Mouse (Mus musculus): Measurements from ENCODE around the gene 2010005H15Rik. TPM values are rescaled to one million over a fixed set of nuclear protein-coding genes. Genes with fewer than 3 reads are reported as not detected.
"Not testable (repeated sequence)": the region's sequence is repeated elsewhere in the genome, so short reads cannot be mapped to it uniquely, and the experiment has no call there.

Gene 2010005H15Rik
- total RNA-seq (2022) = not detected

DNA sequence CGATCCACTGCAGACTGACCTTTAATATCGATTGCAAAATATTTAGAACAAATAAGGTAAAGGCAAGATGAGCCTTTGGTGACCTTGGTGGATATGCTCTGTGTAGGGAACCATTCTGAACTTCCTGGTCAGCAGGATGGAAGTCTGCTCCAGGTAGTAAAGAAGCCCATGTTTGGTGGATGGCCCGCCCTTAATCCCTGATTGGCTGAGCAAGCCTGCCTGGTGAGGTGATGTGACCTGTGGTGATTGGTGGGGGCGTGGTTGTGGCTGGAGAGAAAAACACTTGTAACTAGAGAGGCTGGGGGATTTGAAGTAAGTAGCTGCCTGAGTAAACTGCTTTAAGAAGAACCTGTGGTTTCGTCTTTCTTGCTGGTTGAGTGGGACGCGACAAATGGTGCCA lies at the start of gene 2010005H15Rik:
2010005H15Rik (plus strand) TSS at position 301 of the 400 bp plus-strand sequence.
- DNase-seq (ENCODE audit: low spot score) = not testable (repeated sequence)

DNA sequence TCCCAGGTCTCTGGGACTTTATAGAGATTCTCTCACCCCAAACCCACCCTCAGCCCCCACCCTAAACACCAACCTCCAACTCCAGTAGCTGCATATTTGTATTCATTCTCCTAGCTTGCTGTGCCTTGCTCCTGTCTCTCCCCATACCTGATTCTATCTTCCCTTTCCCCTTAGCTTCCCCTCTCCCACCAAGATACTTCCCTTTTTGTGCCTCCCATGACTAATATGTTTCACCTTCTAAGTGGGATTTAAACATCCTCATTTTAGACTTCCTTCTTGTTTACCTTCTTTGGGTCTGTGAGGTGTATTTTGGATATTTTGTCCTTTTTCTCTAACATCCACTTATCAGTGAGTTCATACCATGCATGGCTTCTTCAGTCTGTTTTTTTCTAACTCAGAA lies 45.2 kb upstream of the 2010005H15Rik start:
- no peak for DNase-seq (ENCODE audit: low spot score)

DNA sequence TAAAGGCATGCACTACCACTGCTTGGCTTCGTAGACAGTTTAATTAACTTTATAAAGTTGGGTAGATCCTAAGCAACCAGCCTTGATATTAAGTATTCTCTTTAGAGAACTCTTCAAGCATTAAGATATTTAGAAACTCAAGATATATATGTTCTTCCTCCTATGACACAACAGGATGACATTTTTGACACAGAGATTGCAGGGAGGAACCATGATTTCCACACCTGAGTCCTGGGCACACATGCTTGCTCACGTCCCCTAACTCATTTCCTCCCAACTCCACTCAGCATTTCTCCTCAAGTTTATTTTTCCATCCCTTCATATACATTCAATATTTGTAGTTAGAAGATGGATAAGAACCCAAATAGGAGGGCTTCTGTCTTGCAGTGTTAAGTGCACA lies 41.4 kb upstream of the 2010005H15Rik start:
- no peak for DNase-seq (ENCODE audit: low spot score)

DNA sequence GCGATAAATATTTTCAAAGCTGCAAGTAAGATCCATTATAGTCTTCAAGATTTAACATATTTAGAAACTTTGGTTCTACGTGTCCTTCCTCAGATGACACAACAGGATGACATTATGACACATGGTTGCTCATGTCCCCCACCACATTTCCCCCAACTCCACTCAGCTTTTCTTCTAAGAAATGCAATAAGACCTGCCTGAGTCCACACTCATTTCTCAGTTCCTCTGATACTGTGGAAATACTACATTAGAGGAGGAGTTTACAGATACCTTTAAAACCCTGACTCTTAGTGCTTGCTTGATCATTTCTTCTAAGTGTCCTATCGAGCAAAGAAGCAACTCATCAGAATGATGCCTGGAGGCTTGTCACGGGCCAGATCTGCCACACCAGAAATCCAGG lies 37.4 kb upstream of the 2010005H15Rik start, which contains the start of gene Gm5483:
Gm5483 (plus strand) TSS at position 301 of the 400 bp plus-strand sequence.
- DNase-seq (ENCODE audit: low spot score) = not testable (repeated sequence)

DNA sequence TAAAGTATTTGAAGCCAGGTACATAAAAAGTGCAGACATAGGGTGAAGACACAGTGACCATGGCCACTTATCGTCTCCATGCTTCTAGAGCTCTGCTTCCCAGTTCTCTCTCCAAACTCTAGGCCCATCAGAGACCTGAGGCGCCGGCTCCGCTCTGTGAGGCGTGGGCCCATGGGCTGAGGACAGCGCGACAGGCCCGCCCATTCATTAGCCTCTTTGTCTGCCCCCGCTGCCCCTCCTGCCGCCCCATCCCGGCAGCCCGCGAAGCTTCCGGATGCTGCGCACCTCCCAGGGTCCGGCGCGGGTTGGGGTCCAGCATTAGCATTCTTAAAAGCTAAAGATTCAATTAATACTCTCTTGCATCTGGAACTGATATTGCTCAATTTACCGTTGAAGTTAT lies 22.0 kb upstream of the 2010005H15Rik start:
- DNase-seq (ENCODE audit: low spot score) = no peak

DNA sequence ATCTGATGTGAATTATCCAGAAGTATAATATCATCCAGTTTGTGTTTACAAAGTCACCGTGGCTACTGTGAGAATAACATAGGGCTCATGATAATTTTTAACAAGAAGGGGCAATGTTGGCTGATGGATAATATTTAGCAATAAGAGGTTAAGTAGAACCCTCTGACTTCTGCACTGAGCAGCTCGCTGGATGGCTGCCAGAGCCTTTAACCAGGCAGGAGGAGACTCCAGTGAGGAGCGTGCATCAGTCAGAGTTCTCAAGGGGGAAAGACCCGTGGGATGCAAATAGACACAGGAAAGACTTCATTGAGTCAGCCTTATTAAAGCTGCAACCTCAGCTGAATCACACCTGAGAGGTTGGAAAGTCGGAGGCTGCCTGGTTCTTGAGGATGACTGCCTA lies 17.4 kb upstream of the 2010005H15Rik start:
- DNase-seq (ENCODE audit: low spot score) = no peak

DNA sequence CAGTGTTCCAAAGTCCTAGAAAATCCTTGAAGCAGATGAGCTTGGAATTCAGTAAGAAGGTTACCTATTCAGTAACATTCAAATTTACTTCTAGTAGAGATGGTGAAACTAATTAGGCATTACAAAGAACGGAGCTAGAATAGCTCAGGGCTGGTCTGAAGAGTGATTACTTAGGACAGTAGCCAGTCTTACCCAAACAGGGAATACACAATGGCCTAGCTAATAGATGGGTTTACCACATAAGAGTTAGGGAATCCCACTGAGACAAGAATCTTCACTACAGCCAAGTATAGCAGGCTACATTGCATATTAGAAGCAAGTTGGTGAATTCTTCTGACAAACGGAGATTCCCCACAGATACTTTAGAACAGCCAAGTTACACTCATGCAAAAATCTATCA lies 15.6 kb upstream of the 2010005H15Rik start:
- not testable (repeated sequence) for DNase-seq (ENCODE audit: low spot score)

DNA sequence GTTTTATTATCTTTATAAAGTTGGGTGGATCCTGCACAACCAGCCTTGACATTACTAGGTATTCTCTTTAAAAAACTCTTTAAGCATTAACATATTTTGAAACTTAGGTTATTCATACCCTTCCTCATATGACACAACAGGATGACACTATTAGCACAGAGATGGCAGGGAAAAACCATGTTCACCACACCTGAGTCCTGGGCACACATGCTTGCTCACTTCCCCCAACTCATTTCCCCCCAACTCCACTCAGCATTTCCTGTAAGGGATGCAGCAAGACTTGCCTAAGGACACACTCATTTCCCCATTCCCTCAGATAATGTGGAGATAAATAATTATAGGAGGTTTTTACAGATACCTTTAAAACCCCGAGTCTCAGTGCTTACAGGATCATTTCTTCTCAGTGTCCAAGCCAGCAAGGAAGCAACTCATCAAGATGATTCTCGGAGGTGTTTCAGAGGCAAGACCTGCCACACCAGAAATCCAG lies 11.3 kb upstream of the 2010005H15Rik start, which contains the start of gene Gm5416:
Gm5416 (plus strand) TSS at position 437 of the 487 bp plus-strand sequence.
- no peak for DNase-seq (ENCODE audit: low spot score)

DNA sequence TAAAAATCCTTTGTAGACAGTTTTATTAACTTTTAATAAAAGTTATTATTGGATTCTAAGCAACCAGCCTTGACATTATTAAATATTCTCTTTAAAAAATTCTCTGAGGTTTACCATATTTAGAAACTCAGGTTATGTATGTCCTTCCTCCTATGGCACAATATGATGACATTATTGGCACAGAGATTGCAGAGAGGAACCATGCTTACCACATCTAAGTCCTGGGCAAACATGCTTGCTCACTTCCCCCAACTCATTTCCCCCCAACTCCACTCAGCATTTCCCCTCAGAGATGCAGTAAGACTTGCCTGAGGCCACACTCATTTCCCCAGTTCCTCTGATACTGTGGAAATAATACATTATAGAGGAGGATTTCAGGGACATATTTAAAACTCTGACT lies 39.3 kb downstream of the 2010005H15Rik start:
- not testable (repeated sequence) for DNase-seq (ENCODE audit: low spot score)

DNA sequence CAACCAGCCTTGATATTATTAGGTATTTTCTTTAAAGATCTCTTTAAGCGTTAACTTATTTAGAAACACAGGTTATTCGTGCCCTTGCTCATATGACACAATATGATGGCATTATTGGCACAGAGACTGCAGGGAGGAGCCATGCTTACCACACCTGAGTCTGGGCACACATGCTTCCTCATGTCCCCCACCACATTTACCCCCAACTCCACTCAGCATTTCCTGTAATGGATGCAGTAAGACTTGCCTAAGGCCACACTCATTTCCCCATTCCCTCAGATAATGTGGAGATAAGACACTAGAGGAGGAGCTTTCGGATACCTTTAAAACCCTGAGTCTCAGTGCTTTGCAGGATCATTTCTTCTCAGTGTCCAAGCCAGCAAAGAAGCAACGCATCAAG lies 55.5 kb downstream of the 2010005H15Rik start, which contains the start of gene Stfa1:
Stfa1 (plus strand) TSS at position 156 of the 400 bp plus-strand sequence.
- DNase-seq (ENCODE audit: low spot score) = not testable (repeated sequence)

DNA sequence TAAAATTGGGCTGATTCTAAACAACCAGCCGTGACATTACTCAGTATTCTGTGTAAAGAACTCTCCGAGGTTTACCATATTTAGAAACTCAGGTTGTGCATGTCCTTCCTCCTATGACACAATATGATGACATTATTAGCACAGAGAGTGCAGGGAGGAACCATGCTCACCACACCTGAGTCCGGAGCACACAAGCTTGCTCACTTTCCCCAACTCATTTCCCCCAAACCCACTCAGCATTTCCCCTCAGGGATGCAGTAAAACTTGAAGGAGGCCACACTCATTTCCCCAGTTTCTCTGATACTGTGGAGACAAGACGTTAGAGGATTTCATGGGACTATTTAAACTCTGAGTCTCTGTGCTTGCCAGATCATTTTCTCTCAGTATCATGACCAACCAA lies 67.9 kb downstream of the 2010005H15Rik start:
- DNase-seq (ENCODE audit: low spot score) = no peak

Other genes with a start within 250 kb of the 2010005H15Rik start
- 100 to 1,000 TPM; 115 to 133 (median 122) TPM for gene Kpna1, start 242.7 kb upstream of the 2010005H15Rik start, total RNA-seq (2022)
- gene Wdr5b, start 180.3 kb upstream of the 2010005H15Rik start, total RNA-seq (2022) = 1 to 10 TPM; 2.9 to 4.2 (median 3.7) TPM
- gene Fam162a, start 149.9 kb upstream of the 2010005H15Rik start, total RNA-seq (2022) = 100 to 1,000 TPM; 233 to 250 (median 245) TPM
- gene Ccdc58, start 149.8 kb upstream of the 2010005H15Rik start, total RNA-seq (2022) = 10 to 100 TPM; 28.4 to 36.5 (median 31.4) TPM
- not detected for gene Csta1, start 90.2 kb upstream of the 2010005H15Rik start, total RNA-seq (2022)
- gene Stfa2l1, start 64.7 kb upstream of the 2010005H15Rik start, total RNA-seq (2022) = not detected
- not detected for gene Gm5483, start 37.3 kb upstream of the 2010005H15Rik start, total RNA-seq (2022)
- not detected for gene Gm5416, start 11.1 kb upstream of the 2010005H15Rik start, total RNA-seq (2022)
- gene Stfa1, start 55.5 kb downstream of the 2010005H15Rik start, total RNA-seq (2022) = not detected
- gene BC117090, start 112.9 kb downstream of the 2010005H15Rik start, total RNA-seq (2022) = not detected
- gene BC100530, start 146.3 kb downstream of the 2010005H15Rik start, total RNA-seq (2022) = not detected
- not detected for gene Stfa2, start 187.0 kb downstream of the 2010005H15Rik start, total RNA-seq (2022)
- gene Stfa3, start 233.9 kb downstream of the 2010005H15Rik start, total RNA-seq (2022) = not detected

All from heart, adult 8-10 months (tissue).